Mouse (Mus musculus) adrenal gland, adult 8-10 months (tissue): ENCODE measurements around the gene Alg2. TPM values are rescaled to one million over a fixed set of nuclear protein-coding genes. Genes with fewer than 3 reads are reported as not detected.
A peak's percentile ranks its signal among the peaks of the same experiment; 100 is the strongest.

Source experiments
- DNase-seq: peaks from one replicate; pipeline ENCODE4 v3.0.0; 2022
- total RNA-seq, 4 experiments: library from RNA; stranded (reverse); gene quantifications; 2 replicates each; pipeline ENCODE4 v1.2.4; 2022

The Alg2 gene
- total RNA-seq, 4 experiments from 2014 or later, result 173 to 205 (median 178) TPM

DNA sequence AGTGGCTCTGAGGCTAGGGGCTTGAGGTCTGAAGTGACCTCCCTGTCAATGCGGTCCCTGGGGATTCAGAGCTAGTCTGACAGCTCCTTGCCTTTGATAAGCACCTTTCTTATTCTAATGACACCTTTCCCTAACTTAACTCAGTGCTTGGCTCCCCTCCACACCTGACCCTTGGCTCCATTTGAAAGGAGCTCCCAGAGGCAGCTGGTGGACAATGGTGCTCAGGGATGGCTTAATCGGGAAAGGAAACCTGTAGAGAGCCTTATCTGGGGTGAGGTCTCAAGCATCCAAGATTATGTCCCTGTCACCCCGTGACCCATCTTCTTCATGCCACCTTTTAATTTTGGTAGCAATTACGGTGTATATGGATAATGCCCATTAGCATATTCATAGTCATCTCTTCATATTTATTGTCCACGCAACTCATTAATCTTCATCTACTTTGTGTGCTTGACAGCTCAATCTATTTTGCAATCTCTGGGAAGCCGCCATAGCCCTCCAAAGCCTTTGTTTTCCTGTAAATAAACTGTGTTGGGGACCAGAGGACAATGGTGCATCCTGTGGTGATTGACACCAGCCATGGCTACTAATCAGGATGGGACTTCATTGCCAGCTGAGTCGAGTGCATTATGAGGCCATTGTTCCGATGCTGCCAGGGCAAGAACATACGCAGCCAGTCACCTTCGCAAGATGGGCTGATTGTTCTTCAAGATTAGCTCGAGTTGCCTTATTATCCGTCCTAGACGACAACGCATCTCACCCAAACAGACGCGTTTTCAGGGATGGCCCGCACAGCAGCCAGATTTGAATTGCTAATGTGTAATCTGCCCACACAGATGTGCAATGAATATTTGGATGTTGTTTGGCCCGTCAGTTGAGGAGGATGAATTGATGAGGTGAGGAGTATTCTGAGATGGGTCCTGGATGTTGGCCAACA, 24.3 kb downstream of the Alg2 start:
- no peak for DNase-seq

DNA sequence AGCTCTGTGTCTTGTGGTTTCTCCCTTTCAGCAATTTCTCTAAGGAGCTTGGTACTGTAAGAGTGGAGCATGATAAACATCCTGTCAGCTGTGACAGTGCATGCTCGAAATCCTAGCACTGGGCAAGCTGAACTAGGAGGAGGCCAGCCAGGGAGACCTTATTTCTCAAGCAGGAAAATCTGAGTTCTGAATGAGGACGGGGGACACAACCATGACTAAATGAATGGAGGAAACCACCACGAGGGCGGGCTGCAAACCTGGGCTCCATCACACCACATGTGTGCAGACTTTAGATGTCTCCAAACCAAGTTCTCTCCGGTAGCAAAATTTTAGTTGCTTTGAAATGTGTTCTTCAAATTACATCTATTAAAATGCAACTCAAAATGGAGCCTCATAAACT, 25.0 kb downstream of the Alg2 start:
- no peak for DNase-seq

DNA sequence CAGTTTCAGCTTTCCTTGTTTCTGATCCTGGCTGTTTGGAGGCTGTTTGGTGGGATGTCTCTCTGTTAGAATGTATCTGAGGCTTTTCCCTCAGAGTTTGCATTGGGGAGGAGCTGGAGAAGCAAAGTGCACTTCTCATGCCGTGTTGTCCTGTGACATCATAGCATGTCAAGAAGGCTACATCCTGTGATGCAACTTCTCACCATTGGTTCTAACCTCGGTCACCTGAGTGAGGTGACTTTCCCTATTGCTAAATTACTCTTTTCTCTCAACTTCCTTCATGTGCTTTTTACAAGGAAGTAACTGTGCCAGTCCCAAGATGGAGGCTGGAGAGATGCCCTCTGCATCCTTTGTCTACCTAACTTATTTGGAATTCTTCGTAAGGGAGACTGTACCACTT, 25.6 kb downstream of the Alg2 start:
- DNase-seq, result no peak

DNA sequence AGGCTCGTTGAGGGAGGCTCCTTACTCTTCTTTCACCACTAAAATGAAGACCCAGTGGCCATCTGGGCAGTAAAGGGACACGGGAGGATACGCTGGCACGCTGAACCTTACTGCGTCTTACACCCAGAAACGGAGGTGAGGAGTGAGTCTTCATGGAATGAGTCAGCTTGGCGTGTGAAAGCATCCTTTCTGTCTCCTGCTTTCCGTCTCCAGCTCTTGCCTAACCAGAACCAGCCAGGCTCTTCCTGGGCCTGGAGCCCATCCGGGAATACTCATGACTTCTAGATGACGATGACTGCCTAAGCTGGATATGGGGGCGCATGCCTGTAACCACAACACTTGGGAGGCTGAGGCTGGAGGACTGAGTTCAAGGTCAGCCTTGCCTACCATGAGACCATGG, 33.2 kb downstream of the Alg2 start:
- peak; percentile 44 for DNase-seq

DNA sequence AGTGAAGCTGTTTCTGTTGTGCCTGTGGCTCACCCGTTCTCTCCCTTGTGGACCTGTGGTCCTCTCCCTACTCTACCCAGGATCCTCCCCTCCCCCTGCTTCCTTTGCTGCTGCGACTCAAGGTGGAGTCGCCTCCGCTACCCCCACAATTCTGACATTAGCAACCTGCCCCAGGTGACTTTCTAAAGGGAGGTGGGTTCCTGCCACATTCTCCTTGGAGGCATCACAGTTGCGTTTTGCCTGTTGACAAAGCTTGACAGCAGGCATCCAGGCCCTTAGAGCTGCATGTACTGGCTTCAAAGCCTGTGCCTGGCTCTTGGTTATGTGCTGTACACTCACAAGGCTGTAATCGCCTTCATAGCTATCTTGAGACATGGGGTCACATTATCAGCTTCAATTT, 35.2 kb downstream of the Alg2 start:
- DNase-seq, result no peak

- DNase-seq, result peak; percentile 70
These were observed 36.5 kb downstream of the Alg2 start for GRCm38 (mm10) chr4:47437365-47438340.

DNA sequence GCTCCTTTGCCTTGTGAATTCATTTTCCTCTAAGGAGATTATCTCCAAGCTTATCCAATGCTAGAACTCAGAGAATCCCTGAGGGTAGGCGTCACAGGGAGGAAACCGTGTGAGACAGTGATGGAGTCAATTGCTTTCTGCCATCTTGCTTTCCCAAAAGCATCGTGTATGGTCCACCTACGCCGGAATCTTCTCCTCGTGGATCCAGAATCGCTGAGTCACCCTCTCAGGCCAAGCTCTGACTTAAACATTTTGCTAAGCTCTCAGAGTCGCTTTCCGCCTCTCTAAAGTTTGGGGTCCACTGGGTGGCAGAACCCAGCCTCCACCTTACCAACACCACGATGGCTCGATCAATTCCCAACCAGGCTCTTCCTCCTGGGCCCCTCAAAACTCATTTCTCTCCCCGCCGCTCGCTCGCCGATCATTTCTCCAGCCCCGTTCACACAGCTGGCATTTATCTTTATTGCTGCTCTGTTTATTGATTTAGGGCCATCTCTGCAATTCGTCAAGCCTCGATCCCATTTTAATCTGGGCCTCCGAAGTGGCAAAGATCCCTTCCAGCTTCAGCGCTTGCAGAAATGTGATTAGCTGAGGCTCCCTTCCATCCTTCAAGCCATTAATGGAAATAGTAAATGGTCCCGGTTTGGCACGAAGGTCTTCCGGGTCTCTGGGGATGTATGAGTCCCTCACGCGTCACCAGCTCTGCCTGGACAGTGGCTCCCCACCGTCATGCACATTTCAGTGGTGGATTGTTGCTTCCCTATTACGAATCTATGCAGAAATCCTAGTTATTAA, 38.4 kb downstream of the Alg2 start:
- no peak for DNase-seq

DNA sequence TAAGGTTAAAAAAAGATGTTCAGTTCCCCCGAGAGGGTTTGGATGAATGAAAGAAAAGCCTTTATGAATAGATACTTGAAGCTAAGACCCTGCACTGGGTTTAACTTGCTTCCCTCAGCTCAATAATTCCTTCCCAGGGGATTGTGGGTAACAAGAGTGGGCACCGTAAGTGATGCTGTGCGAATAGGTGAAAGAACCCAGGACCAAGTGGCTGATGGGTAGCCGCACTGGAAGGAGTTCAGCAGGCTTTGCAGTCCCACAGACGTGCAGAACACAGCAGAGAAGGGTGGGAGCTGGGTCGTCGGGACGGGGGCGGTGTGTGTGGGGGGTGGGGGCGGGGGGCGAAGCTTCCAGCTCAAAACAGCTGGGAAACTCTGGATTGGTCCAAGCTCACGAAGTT, 39.0 kb downstream of the Alg2 start:
- DNase-seq, result no peak

GRCm38 (mm10) chr4:47432766-47433165, 41.4 kb downstream of the Alg2 start:
- DNase-seq, result no peak

GRCm38 (mm10) chr4:47431081-47431480, 43.1 kb downstream of the Alg2 start:
- DNase-seq, result no peak

GRCm38 (mm10) chr4:47430557-47430956, 43.6 kb downstream of the Alg2 start:
- no peak for DNase-seq

DNA sequence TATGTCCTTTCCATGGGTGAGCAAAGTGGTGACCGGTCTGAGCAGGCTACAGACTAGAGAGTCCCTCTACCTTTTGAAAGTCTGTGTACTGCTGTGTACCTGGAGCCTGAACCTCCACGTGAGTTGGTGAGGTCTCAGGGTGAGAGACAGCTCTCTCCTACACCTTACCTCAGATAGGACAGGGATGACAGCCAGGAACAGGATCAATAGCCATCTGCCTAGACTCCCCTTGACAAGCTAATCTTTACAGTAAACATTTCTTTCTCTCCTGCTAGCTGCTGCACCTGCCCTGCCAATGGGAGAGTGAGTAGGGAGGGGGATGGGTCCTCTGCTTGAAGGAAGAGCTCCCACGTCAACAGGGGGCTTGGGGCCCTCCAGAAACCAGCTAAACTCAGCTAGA, 46.5 kb downstream of the Alg2 start:
- DNase-seq, result no peak

- no peak for DNase-seq
These were observed 48.8 kb downstream of the Alg2 start for GRCm38 (mm10) chr4:47425247-47425830.

DNA sequence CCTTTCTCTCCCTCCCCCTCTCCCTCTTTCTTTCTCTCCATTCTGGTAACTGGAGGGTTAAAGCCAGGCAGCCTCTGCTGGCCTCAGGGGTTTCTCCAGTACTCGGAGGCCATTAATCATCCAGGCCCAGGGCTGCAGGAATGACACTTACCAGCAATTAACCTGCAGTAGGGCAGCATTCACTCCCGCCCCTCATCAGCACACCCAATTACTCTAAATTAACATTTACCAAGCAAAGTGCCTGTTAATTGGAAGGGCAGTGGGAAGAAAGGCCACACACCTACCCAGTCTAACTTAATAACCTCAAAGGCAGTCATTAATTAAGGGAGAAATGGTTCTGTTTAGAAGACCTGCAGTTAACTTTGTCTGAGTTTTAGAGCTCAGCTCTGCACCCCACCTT, 49.8 kb downstream of the Alg2 start:
- DNase-seq, result no peak

DNA sequence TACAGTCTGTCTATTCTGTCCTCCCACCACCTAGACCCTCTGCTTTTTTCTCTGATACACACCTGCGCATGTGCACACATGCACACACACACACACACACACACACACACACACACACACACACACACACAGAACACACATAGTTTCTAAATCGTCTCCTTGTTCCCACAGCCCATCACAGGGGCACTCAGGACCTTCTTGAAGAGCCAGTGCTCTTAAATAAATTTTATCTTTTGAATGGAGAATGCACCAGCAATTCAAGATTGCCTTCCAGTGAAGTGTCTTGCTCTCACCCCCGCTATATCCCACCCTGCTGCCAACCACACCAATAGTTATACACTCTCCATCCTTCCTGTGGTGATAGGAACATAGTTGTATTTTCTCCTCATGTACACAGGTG, 51.2 kb downstream of the Alg2 start:
- DNase-seq, result no peak

- DNase-seq, result no peak
These were observed 51.9 kb downstream of the Alg2 start for GRCm38 (mm10) chr4:47422194-47422593.

DNA sequence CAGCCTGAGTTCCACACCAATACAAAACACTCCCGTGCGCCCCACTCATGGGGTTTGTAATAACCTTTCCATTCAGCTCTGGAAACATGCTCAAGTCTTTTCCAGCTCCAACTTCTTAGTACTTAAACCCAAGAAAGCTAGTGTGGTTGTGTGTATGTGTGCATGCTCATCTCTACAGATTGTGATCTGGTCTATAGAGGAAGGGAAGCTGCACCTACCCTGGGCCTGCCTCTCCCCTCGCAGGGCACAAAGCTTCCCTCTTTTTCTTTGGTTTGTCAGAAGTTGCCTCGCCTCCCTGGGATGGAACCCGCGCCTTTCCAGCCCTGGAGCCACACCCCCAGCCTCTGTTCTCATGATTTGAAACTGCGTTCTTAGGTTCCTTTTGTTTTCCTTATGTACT, 53.9 kb downstream of the Alg2 start:
- DNase-seq, result no peak

DNA sequence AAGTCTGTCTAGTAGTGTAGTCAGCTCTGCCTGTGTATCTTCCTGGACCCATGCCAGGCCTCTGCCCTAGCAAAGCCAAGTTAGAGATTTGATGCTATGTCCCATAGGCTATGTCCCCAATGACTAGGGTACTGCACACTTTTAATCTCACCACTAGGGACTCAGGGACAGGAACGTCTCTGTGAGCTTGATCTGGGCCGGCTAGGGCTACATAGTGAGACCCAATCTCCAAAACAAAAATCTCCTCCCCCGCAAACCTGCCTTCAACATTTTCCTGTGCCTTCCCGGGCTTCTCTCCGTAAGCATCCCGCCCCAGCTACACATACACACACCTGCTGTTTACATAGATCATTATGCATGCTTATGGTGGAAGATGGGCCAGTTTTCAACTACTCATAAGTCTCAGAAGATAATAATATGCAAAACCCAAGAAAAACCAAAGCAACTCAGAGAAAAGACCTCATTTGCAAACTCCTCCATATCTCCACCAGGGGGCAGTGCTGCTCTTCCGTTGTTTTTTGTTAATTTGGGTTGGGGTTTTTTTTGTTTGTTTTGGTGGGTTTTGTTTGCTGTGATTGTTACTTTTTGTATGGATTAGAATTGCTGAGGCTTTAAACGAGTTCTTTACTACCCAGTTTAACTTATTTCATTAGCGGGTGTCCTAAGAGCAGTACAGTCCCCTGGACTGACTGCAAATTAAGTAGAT, 54.7 kb downstream of the Alg2 start:
- no peak for DNase-seq

- DNase-seq, result no peak
These were observed 56.3 kb downstream of the Alg2 start for GRCm38 (mm10) chr4:47417871-47418270.
